Mouse (Mus musculus) fibroblast of lung, adult 2 months (primary cell): ENCODE results near the gene Myrf.

Experiments used
- DNase-seq: peaks from one replicate; pipeline ENCODE4 v3.0.0-alpha.2; 2011; ENCODE audit warnings: low read depth

Myrf gene

GRCm38 (mm10) chr19:10248128-10248527 lies 7.6 kb upstream of the Myrf start:
- DNase-seq = no peak

DNA sequence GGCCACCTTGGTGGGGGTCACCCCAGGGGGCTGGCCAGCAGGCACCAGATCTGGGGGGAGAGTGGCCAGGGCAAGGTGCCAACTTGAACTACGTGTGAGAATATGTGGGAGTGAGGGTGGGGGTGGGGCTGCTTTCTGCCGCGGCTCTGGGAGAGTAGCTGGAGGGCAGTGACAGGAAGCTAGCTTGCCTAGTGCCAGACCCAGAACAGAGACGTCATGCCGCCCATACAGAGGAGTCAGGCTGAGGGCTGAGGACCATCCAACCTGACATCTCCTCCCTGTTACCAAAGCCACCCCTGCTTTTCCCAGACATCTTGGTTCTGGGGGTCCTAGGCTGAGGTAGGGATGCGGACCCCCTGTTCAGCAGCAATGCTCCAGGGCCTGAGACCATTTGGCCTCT lies 6.6 kb upstream of the Myrf start:
- no peak for DNase-seq

DNA sequence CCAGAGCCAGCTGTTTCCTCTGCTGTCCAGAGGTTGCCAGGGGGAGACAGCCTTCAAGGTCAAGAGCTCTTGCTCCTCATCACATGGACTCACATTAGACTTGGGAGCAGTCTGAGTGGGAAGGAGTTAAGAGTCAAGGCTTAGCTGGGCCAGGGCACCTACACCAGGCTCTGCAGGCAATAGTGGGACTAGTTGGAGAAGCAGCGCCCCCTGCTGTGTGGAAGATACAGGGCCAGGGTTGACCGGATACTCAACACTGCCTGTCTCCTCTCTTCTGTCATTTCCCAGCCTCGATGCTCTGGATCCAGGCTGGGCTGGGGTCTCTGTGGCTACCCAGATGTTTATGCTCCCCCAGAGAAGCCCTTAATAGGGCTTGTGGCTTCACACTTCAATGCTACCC lies 3.6 kb upstream of the Myrf start:
- no peak for DNase-seq

DNA sequence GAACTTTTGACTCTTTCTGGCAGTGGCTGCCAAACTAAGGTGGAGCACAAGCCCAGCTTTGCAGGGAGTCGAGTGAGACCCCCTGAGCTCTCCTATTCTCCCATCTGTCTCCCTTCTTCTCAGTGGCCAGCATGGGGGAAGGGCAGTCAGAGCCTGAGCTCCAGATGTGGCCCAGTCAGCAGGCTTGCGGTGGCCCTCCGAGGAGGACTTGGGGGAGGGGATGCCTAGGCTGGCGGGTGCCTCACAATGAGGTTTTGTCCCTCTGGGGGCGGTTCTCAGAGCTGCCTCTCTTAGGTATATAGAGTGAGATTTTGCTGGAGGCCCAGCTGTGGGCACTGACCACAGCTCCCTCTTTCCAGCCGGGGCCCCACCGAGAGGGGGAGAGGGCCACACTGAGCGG lies 2.4 kb upstream of the Myrf start:
- DNase-seq = no peak

GRCm38 (mm10) chr19:10239975-10240653 lies 434 bp downstream of the Myrf start:
- DNase-seq = no peak

- DNase-seq = no peak
Observed at GRCm38 (mm10) chr19:10239419-10239818, 1.1 kb downstream of the Myrf start.

DNA sequence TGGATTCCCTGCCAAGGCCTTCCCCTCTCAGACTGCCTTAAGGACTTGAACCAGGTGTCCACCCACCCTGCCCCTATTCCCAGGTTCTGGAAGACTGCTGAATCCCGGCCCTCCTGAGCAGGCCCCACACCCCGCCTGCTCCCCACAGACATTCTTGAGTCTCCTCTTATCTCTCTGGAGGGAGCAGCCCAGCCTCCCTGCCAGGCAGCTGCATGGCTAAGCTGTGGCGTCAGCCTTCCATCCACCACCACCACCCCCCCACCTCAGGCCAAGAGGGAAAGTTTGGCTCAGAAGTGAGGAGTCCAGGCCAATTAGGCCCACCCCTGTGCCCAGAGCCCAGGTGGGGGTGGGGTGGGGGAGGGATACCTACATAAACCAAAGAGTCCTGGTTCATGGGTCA lies 2.1 kb downstream of the Myrf start:
- DNase-seq = no peak

- no peak for DNase-seq
Observed at GRCm38 (mm10) chr19:10235784-10236565, 4.6 kb downstream of the Myrf start.

DNA sequence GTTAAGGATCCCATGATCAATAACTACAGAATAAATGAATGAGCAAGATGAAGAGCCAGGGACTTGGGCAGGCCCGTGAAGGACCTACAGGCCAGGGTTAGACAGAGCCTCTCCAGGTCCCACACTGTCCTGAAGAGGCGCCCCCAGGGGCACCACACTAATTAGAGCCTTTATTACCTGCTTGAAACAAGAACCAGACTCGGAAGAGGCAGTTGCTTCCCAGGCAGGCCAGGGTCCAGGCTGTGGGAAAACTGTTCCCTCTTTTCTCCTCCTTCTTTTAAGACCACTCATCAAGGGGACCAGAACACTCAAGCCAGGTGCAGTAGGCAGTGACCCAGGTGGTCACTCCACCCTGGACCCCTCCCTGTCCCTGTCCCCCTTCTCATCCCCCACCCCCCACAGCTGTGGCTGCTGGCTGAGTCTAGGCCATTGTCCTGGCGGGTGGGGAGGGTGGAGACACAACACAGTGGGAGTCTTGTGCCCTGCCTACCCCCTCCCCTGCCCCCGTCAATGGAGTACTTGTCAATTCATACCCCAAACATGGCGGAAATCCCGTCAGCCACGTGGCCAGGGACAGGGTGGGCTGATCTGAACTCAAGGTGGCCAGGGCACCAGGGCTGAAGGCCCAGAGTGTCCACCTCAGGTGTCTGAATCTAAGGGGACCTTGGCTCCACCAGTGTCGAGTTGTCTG lies 8.1 kb downstream of the Myrf start:
- DNase-seq = no peak

- DNase-seq = no peak
Observed at GRCm38 (mm10) chr19:10231871-10232270, 8.7 kb downstream of the Myrf start.

DNA sequence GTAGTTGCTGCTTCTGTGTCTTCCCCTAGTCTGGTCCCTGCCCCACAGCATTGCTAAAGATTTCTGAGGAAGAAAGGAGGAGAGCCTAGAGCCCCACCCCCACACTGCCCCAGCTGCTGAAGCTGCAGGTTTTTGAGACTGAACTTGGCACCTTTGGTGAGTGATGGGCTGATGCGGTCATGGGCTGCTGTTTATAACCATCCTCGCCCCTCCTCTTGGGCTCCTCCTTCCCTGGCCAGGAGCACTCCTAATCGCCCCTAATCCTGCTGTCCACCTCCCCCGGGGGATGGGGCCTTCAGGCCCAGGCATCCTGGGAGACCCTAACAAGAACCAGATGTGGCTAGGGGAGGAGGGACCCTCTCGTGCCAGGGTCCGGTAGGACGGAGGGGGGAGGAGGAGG lies 9.5 kb downstream of the Myrf start:
- no peak for DNase-seq

DNA sequence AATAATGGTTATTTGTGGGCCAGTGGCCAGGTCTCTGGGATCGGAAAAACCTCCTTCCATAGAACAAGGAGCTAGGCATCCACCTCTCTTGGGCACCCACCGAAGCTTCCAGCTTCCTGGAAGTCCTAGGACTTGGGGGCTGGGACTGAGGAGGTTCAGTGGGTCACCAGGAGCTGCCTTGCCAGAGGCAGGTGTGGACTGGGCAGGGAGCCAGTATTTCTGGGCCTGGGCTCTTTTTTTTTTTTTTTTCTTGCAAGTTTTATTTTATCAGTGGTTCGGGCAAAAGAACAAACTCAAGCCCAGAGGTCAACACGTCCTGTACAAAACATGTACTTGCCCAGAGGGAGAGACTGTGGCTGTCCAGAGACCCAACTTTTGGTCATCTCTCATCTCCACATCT lies 14.8 kb downstream of the Myrf start:
- DNase-seq = no peak

DNA sequence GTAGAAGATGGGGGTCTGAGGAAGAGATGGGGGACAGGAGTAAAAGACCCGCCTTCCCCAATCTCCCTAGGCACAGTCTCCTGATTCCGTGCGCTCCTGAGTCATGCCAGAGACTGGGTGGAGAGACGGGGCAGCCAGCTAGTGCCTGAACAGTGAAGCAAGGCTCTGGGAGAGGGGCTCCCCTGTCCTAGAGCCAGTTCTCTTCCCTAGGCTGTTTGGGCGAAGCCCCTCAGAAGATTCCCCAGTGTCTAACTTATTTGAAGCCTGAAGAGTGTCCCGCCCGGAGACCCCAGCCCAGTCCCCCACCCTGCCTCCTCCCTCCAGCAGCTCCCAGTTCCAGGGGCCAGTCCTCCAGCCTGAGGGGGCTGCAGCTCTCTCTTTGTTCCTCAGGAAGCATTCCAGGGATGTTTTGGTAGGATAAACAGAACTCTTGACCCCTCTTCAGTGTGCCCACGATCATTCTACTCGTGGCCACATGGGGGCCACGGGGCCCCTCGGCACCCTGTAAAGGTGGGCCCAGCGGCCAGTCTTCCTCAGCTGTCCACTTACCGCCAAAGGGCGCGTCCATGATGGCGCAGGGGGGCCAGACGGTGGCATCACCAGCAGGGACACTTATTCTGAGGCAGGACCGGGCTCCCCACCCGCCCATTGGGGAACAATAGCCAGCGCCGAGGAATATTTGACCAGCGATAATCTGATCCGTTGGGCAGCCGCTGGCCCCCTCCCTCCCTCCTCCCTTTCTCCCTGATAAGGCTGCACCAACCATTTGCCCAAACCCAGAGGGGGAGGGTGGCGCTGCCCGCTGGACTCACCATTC lies 15.7 kb downstream of the Myrf start:
- no peak for DNase-seq

DNA sequence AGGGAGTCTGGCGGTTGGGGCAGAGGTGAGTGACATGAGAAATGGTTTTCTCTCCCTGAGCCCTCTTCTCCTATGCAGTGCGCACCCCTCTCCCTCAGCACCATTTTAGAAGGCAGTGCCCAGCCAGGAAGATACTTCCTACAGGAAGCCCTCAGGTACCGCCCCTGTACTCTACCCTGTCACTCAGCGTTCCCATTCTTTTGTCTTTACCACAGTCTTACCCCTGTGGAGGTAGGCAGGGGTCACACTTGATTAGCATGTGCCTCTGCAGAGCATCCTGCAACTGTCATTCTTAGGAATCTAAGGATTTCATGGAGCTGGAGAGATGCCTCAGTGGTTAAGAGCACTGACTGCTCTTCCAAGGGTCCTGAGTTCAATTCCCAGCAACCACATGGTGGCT lies 17.0 kb downstream of the Myrf start:
- no peak for DNase-seq

- DNase-seq = no peak
Observed at GRCm38 (mm10) chr19:10222656-10223055, 17.9 kb downstream of the Myrf start.

DNA sequence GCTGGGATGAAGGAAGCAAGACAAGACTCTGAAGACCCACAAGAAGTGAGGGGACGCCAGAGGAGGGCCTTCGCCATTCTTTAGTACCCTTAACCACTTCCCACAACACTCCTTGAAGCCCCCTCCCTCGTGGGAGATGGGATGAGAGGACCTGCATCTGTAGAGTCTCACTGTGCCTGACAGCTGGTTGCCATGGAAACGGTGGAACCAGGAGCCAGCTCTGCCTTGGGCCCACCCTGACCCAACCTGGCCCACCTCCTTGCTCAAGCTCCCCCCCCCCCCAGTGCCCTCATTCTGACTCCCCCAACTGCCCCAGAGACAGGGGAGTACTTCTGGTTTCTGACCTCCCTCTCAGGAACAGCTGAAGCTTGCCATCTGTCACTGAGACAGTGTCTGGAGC lies 19.0 kb downstream of the Myrf start:
- no peak for DNase-seq

DNA sequence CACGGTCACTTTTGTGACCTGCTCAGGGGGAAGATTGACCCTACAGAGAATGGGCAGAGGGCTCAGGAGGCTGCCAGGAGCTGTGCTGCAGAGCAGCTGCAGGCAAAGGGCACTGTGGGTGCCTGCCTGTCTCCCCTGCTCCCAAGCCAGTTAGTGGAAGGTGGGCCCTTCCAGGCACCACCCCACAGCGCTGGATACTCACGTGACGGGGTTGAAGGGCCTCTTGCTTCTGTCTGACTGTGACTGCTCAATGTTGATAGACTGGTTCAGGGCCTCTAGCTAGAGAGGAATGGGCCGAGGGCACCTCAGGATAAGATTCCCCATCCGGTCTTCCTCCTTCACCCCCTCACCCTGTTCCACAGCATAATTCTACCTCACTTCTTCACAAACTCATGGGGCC lies 21.0 kb downstream of the Myrf start:
- DNase-seq = no peak

DNA sequence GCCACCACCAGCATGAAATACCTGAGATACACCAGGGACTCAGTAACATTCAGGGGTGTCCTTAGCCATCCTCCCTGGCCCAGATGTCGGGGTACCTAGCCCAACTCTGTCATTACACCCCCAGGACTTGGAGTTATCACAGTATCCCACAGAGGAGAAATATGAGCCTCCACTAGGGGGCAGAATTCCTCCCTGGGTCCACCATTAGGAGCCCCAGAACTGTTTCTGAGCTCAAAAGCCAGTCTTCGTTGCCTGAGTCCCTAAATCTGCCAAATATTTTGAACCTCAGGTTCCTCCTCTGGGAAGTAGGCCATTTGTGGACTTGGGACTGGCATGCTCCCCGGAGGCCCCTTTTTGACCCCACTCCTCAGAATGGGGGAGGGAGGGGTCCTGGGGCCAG lies 21.4 kb downstream of the Myrf start:
- no peak for DNase-seq

DNA sequence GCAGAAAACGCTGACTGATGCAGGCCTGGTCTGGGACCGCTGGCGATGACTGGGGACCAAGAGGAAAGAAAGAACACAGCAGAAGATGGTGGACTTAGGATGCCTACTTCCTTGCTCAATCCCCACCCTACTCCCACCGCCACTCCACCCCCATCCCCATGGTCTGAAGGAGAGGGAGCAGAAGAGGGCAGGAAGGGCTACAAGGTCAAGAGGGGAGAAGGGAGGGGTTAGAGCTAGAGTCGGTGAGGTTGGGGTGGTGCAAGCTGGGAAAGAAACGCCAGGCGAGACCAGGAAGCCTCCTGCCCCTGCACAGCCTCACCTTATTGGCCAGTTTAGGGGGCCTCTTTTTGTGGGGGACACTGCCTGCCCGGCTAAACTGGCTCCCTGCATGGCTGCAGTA lies 24.4 kb downstream of the Myrf start:
- no peak for DNase-seq

GRCm38 (mm10) chr19:10213796-10214471 lies 26.6 kb downstream of the Myrf start:
- no peak for DNase-seq

GRCm38 (mm10) chr19:10210885-10211284 lies 29.7 kb downstream of the Myrf start:
- no peak for DNase-seq

DNA sequence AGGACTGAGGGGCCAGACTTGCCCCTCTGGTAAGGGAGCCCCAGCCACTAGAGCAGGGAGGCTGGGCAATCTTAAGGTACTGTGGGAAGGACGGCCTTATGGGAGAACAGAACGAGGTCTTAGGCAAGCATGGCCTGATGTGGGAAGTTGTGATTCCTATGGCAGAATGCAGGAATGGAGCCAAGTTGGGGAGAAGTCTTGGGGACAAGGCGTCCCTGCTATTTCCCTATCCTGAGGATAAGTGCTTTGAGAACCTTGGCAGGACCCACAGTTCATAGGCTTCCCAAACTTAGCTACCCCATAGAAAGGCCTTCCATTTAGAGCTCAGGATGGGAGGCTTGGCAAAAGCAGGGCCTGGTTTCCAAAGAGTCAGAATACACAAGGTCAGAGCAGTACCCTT lies 31.7 kb downstream of the Myrf start:
- no peak for DNase-seq
